Mouse (Mus musculus) cerebellum, adult 2 months (tissue): ENCODE results near the gene Abhd17c. TPM values are rescaled to one million over a fixed set of nuclear protein-coding genes. Genes with fewer than 3 reads are reported as not detected.
A peak's percentile ranks its signal among the peaks of the same experiment; 100 is the strongest.

ENCODE experiments used
- DNase-seq, 2 experiments: peaks; one replicate each; pipeline ENCODE4 v3.0.0; 2021
- H3K27ac ChIP-seq: fragments of 200-500 bp; 2 replicates; pipeline ENCODE4 v1.5.1; 2012; ENCODE audit warnings: low read length, control low read depth, inconsistent platforms; ENCODE audit not compliant: insufficient read depth
- H3K27me3 ChIP-seq: fragments of 200-500 bp; 2 replicates; pipeline ENCODE4 v1.6.1; 2012; ENCODE audit warnings: inconsistent platforms, mild to moderate bottlenecking, low read length, moderate library complexity; ENCODE audit not compliant: control insufficient read depth, insufficient read depth
- H3K4me1 ChIP-seq: fragments of 200-500 bp; 2 replicates; pipeline ENCODE4 v1.6.1; 2011; ENCODE audit warnings: low read length; ENCODE audit not compliant: control insufficient read depth, insufficient read depth
- H3K4me3 ChIP-seq: fragments of 200-500 bp; replicated peaks from 2 replicates; pipeline ENCODE3; 2011; ENCODE audit warnings: mild to moderate bottlenecking, low read depth, low read length, control low read depth; ENCODE audit not compliant: insufficient read depth
- CTCF ChIP-seq: fragments of 200-500 bp; IDR thresholded peaks from 2 replicates; pipeline ENCODE4 v1.5.1; 2011; ENCODE audit warnings: low read depth, mild to moderate bottlenecking, control low read depth, low read length, moderate library complexity, borderline replicate concordance; ENCODE audit not compliant: insufficient read depth
- POLR2A ChIP-seq: fragments of 200-500 bp; IDR thresholded peaks from 2 replicates; pipeline ENCODE4 v1.6.1; 2011; ENCODE audit warnings: low read length, control low read depth, borderline replicate concordance; ENCODE audit not compliant: insufficient read depth
- WGBS: fragments of 180-500 bp; shearing (Covaris S2); methylation state at CpG from one replicate; pipeline ENCODE4 v1.1.7; 2018; 5-methylcytosine and 5-hydroxymethylcytosine counted together
- polyA plus RNA-seq: library from polyadenylated mRNA; depleted of rRNA; stranded (reverse); fragments of >200 nt; gene quantifications from 2 replicates; pipeline ENCODE4 v1.2.3, GENCODE M21; 2012; rRNA removed

Gene Abhd17c
- polyA plus RNA-seq, 1 experiment = 22.8 TPM

DNA sequence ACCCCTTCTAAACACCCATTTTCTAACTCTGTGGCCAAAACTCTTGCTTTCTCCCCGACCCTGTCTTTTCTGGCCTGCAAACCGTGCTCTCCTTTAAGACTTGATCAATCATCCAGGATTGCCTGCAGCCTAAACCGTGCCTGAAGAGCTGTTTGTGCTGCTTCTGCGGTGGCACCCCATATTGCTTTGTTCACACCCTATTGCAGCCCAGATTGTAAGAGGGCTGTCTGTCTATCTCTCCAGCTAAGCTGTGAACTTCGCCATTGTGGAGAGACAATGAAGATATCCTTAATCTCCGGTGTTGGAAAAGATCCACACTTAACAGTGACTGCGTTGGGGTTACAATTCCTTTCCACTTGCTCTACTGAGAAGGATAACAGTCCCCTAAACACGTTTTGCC is 77.4 kb downstream of the Abhd17c start:
- TF ChIP-seq POLR2A (no peak), CTCF (no peak)
- 78% methylated on average over 8 of the region's 8 CpGs for WGBS
- peaks cover 6% of the 10 kb centered on the region; the same call in 1 of the 2 replicates for H3K4me1 ChIP-seq
- DNase-seq = no peak
- no peaks in the 10 kb centered on the region; the same call in 1 of the 2 replicates for H3K27me3 ChIP-seq
- H3K4me3 ChIP-seq = no peak overlapping the region
- H3K27ac ChIP-seq = no peak overlapping the region

DNA sequence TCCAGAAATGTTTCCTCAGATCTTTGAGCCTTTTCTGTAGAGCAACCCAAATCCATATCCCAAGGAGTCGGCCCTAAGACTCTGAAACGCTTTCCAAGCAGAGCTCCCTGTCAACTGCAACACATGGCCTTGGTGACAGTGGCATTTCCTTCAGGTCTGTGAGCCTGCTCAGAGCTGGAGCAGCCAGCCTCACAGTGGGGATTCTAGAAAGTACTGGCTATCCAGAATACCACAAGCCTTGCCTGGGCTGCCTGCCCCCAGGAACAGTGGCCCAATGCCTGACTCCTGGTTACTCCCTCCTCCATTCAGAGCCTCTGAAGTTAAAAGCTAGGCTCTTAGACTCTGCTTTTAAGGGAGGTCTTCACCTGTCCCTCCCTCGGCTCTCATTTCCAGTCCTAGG is 77.8 kb downstream of the Abhd17c start:
- H3K4me1 ChIP-seq = peaks cover 6% of the 10 kb centered on the region; the same call in 1 of the 2 replicates
- DNase-seq = peak in 1 of 2 experiments; percentile 52
- 65% methylated on average over 3 of the region's 3 CpGs for WGBS
- H3K4me3 ChIP-seq = no peak overlapping the region
- no peaks in the 10 kb centered on the region; the same call in 1 of the 2 replicates for H3K27me3 ChIP-seq
- H3K27ac ChIP-seq = no peak overlapping the region
- no peak for TF ChIP-seq CTCF
- TF ChIP-seq POLR2A = no peak

DNA sequence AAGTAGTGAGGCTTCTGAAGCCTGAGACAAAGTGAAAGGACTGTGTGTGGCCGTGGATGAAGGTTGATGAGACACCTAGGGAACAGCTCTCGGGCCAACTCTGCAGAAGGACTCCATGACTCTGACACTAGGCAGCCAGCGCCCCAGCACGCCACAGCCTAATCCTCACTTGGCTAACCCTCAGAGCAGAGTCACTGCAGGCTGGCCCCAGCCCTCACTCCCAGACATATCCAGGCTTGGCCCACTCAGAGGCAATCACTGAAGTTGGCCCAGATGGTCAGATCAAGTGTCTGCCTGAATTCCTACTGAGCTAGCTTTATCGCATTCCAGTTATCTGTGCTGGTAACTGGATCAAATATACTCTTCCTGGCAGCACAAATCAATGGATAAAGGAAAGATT is 82.8 kb downstream of the Abhd17c start:
- H3K4me1 ChIP-seq = peaks cover 3% of the 10 kb centered on the region; the same call in 1 of the 2 replicates
- H3K27me3 ChIP-seq = no peaks in the 10 kb centered on the region
- 15% methylated on average over 5 of the region's 5 CpGs for WGBS
- peak; percentile 84 to 93 for DNase-seq
- TF ChIP-seq CTCF (no peak), POLR2A (no peak)
- H3K27ac ChIP-seq = no peak overlapping the region
- H3K4me3 ChIP-seq = no peak overlapping the region

DNA sequence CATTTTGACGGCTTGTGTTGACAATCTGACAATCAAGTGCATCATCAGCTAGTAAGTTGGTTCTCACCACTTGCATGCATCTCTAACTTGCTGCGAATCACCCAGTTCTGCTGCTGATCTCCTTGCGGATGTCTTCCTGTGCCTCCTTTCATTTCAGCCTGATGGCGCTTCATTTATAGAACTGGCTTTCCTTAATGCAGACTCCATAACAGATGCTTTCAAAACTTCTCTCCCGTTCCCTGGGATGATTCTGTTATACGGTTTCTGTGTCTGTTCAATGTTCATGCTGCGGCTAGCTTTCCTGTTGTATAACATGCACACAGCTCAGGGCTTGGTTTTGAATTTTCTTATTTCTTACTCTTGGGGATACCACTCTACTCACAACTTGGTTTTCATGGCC is 91.9 kb downstream of the Abhd17c start:
- DNase-seq = no peak

More for the DNA sequence above, 91.9 kb downstream of the Abhd17c start:
- Histone ChIP-seq H3K4me1 (peaks cover 7% of the 10 kb centered on the region), H3K27me3 (no peaks in the 10 kb centered on the region), H3K4me3 (no peak overlapping the region), H3K27ac (no peak overlapping the region)
- no peak for TF ChIP-seq CTCF
- no peak for TF ChIP-seq POLR2A
- 97% methylated on average over 7 of the region's 7 CpGs for WGBS

Other genes starting within 250 kb of the Abhd17c start
- 5.4 and 6.8 TPM in 2 replicates for gene Cemip, start 65.4 kb downstream of the Abhd17c start, polyA plus RNA-seq